33 mouse cellular contexts compared by ENCODE assay signal in genomic region chr4:133532777-133533176, GRCm38 (mm10). TPM values are rescaled to one million over a fixed set of nuclear protein-coding genes. Genes with fewer than 3 reads are reported as not detected.
A peak's percentile ranks its signal among the peaks of the same experiment; 100 is the strongest.
DNase-seq lines count a peak whose midpoint lies in the region; ATAC-seq and TF ChIP-seq lines count a peak whose summit lies in the region.
"Had no signal": no experiment of that assay in that cellular context is flagged by ENCODE, and none has a peak within 500 bp of the region (broad histone marks: within the 10 kb centered on the region; RNA-seq: fewer than 3 reads in every experiment).

No protein-coding gene starts in this region.

- TF ChIP-seq RAD21 in CH12.LX (IDR thresholded peaks at IDR 0.05; ENCODE audit: low read depth, low read length) = peak; percentile 8

- H3K79me2 ChIP-seq in liver, adult 2 months (ENCODE audit: control insufficient read depth, insufficient read depth, low read length) = no peaks in the 10 kb centered on the region
- H3K79me2 ChIP-seq in CH12.LX (replicated peaks; ENCODE audit: control insufficient read depth, extremely low read depth, insufficient read depth, poor library complexity, severe bottlenecking) = peaks cover 7% of the 10 kb centered on the region; the same call in 1 of the 2 replicates

- 59% methylated on average over 3 of the region's 3 CpGs for WGBS in kidney, adult 2 months
- 23% methylated on average over 3 of the region's 3 CpGs for WGBS in liver, adult 2 months
- 73% methylated on average over 3 of the region's 3 CpGs for whole genome bisulfite sequencing in stomach, postnatal 0 days
- WGBS in thymus, adult 2 months = 79% methylated on average over 3 of the region's 3 CpGs

- no peak for TF ChIP-seq POLR2A in kidney, adult 2 months (IDR thresholded peaks at IDR 0.05; ENCODE audit: low read depth, low read length)
- no peak for TF ChIP-seq POLR2A in liver, adult 2 months (IDR thresholded peaks at IDR 0.05; ENCODE audit: extremely low read depth, insufficient read depth, low read length)
- TF ChIP-seq POLR2A in CH12.LX (IDR thresholded peaks at IDR 0.05; ENCODE audit: low read depth, low read length) = no peak
- no peak for TF ChIP-seq POLR2A in thymus, adult 2 months (IDR thresholded peaks at IDR 0.05; ENCODE audit: control insufficient read depth, extremely low read depth, insufficient read depth, low read length, poor library complexity)

- TF ChIP-seq EP300 in CH12.LX (IDR thresholded peaks at IDR 0.05; ENCODE audit: low read length) = no peak
- TF ChIP-seq EP300 in stomach, postnatal 0 days (optimal IDR thresholded peaks at IDR 0.05) = no peak

- H3K4me1 ChIP-seq in kidney, adult 2 months (ENCODE audit: control insufficient read depth, insufficient read depth, low read length) = no peaks in the 10 kb centered on the region; the same call in 1 of the 2 replicates
- no peaks in the 10 kb centered on the region for H3K4me1 ChIP-seq in liver, adult 2 months (ENCODE audit: control insufficient read depth, insufficient read depth, low read length)
- H3K4me1 ChIP-seq in CH12.LX (ENCODE audit: control insufficient read depth in 1 of 2, insufficient read depth in 2 of 2) = no peaks in the 10 kb centered on the region
- no peaks in the 10 kb centered on the region for H3K4me1 ChIP-seq in stomach, postnatal 0 days (replicated peaks; ENCODE audit: control insufficient read depth, insufficient read depth)
- H3K4me1 ChIP-seq in thymus, adult 2 months (replicated peaks; ENCODE audit: control insufficient read depth, insufficient read depth, low read length) = no peaks in the 10 kb centered on the region
- H3K4me1 ChIP-seq: embryonic facial prominence, embryonic 10.5 days; embryonic facial prominence, embryonic 13.5 days; forebrain, embryonic 12.5 days; forebrain, embryonic 15.5 days; heart, embryonic 13.5 days had no signal

- H3K27me3 ChIP-seq in kidney, adult 2 months (replicated peaks; ENCODE audit: control insufficient read depth, insufficient read depth, low read length) = no peaks in the 10 kb centered on the region
- H3K27me3 ChIP-seq in liver, adult 2 months (ENCODE audit: control insufficient read depth, insufficient read depth, low read length) = no peaks in the 10 kb centered on the region
- H3K27me3 ChIP-seq in CH12.LX (replicated peaks) = no peaks in the 10 kb centered on the region
- no peaks in the 10 kb centered on the region for H3K27me3 ChIP-seq in stomach, postnatal 0 days (ENCODE audit: control insufficient read depth, insufficient read depth, low read length)
- no peaks in the 10 kb centered on the region for H3K27me3 ChIP-seq in thymus, adult 2 months (ENCODE audit: control insufficient read depth, insufficient read depth, low read length)
- H3K27me3 ChIP-seq: embryonic facial prominence, embryonic 13.5 days; forebrain, embryonic 12.5 days; forebrain, embryonic 15.5 days; heart, embryonic 13.5 days had no signal

- TF ChIP-seq CTCF in kidney, adult 2 months (conservative IDR thresholded peaks at IDR 0.05; ENCODE audit: insufficient read depth, insufficient read length, low read depth, low read length) = peak; percentile 52
- TF ChIP-seq CTCF in liver, adult 2 months (IDR thresholded peaks at IDR 0.05; ENCODE audit: low read depth, low read length) = peak; percentile 50
- peak in 1 of 2 experiments; percentile 26; a peak in 1 of 4 replicates for TF ChIP-seq CTCF in CH12.LX (conservative IDR thresholded peaks at IDR 0.05 in 1 of 2, IDR thresholded peaks at IDR 0.05 in 1 of 2; ENCODE audit: low read depth in 2 of 2, low read length in 2 of 2)
- TF ChIP-seq CTCF in stomach, postnatal 0 days (IDR thresholded peaks at IDR 0.05; ENCODE audit: low read depth) = peak; percentile 42; the same call in 1 of the 2 replicates
- no peak for TF ChIP-seq CTCF in thymus, adult 2 months (IDR thresholded peaks at IDR 0.05; ENCODE audit: borderline replicate concordance, control insufficient read depth, extremely low read depth, insufficient read depth, low read length, poor library complexity)

- DNase-seq in kidney, adult 2 months = peak; percentile 18
- no peak for DNase-seq in kidney, adult 11 months
- DNase-seq in liver, adult 2 months (ENCODE audit: extremely low read depth, low read depth, low spot score) = peak; percentile 19
- no peak for DNase-seq in liver
- no peak for DNase-seq in CH12.LX (ENCODE audit: extremely low read depth)
- no peak for DNase-seq in stomach, postnatal 0 days (ENCODE audit: low spot score)
- DNase-seq in thymus, adult 2 months = no peak
- DNase-seq: adrenal gland, adult 8-10 months; adrenal gland, postnatal 25 days; B cell, adult 2 months; cerebellum, adult 11-12 months; cerebellum, adult 8-10 months; cerebellum, postnatal 10 days; cerebellum, postnatal 36 days; embryo, embryonic 11 days; gastrocnemius, postnatal 36 days; heart, adult 2 months; heart, postnatal 14 days; heart, postnatal 4 days had no signal

- no peak for ATAC-seq in stomach, postnatal 0 days (ENCODE audit: low FRiP score, low TSS enrichment)
- ATAC-seq: activated CD4-positive, CD25-positive, alpha-beta regulatory T cell, adult 4 months; forebrain, embryonic 15.5 days had no signal

- H3K4me2 ChIP-seq in CH12.LX (ENCODE audit: insufficient read depth, low read depth, poor library complexity, severe bottlenecking) = no peak overlapping the region
- no peak overlapping the region for H3K4me2 ChIP-seq in stomach, postnatal 0 days (replicated peaks; ENCODE audit: low read depth)
- H3K4me2 ChIP-seq: embryonic facial prominence, embryonic 13.5 days; forebrain, embryonic 12.5 days; forebrain, embryonic 15.5 days; heart, embryonic 13.5 days; hindbrain, embryonic 14.5 days had no signal

- H3K27ac ChIP-seq in kidney, adult 2 months (ENCODE audit: insufficient read depth, low read depth, low read length) = no peak overlapping the region
- no peak overlapping the region for H3K27ac ChIP-seq in liver, adult 2 months (replicated peaks; ENCODE audit: insufficient read depth, low read depth, low read length)
- H3K27ac ChIP-seq in CH12.LX (ENCODE audit: insufficient read depth, low read depth) = no peak overlapping the region
- H3K27ac ChIP-seq in stomach, postnatal 0 days (replicated peaks) = no peak overlapping the region
- H3K27ac ChIP-seq in thymus, adult 2 months (ENCODE audit: control insufficient read depth, insufficient read depth, low read length) = no peak overlapping the region
- H3K27ac ChIP-seq: embryonic facial prominence, embryonic 10.5 days; embryonic facial prominence, embryonic 13.5 days; forebrain, embryonic 12.5 days; forebrain, embryonic 15.5 days; heart, adult 2 months; heart, embryonic 10.5 days; heart, embryonic 13.5 days; hindbrain, embryonic 14.5 days had no signal

- in situ Hi-C loops in CH12.LX (cut with MboI; ENCODE audit: low pct_ligation_motif_present, low pct_unique_long_range_greater_than_20kb, low sequenced_read_pairs) = no loop called here

- H3K4me3 ChIP-seq in kidney, adult 2 months (ENCODE audit: insufficient read depth, low read depth, low read length) = no peak overlapping the region
- no peak overlapping the region for H3K4me3 ChIP-seq in liver, adult 2 months (ENCODE audit: insufficient read depth, low read depth, low read length)
- H3K4me3 ChIP-seq in CH12.LX (replicated peaks in 1 of 3; ENCODE audit: low read depth in 2 of 3, low read length in 2 of 3, poor library complexity in 1 of 3) = no peak overlapping the region
- H3K4me3 ChIP-seq in stomach, postnatal 0 days (ENCODE audit: low read depth, low read length) = no peak overlapping the region
- no peak overlapping the region for H3K4me3 ChIP-seq in thymus, adult 2 months (ENCODE audit: control insufficient read depth, insufficient read depth, low read length)
- H3K4me3 ChIP-seq: embryonic facial prominence, embryonic 10.5 days; embryonic facial prominence, embryonic 13.5 days; erythroblast, embryonic 14.5 days; forebrain, embryonic 12.5 days; forebrain, embryonic 15.5 days; heart, adult 2 months; heart, embryonic 10.5 days; heart, embryonic 13.5 days had no signal

- no peaks in the 10 kb centered on the region; the same call in none of the 2 replicates for H3K36me3 ChIP-seq in kidney, adult 2 months (ENCODE audit: control insufficient read depth, insufficient read depth, low read length)
- H3K36me3 ChIP-seq in liver, adult 2 months (ENCODE audit: control insufficient read depth, insufficient read depth, low read length) = peaks cover 9% of the 10 kb centered on the region
- H3K36me3 ChIP-seq in CH12.LX (replicated peaks in 1 of 2; ENCODE audit: control insufficient read depth in 1 of 2, insufficient read depth in 1 of 2, low read length in 1 of 2) = peaks cover 81 to 95% of the 10 kb centered on the region in 2 experiments
- peaks cover 25% of the 10 kb centered on the region for H3K36me3 ChIP-seq in stomach, postnatal 0 days (ENCODE audit: control insufficient read depth, insufficient read depth, low read length)
- H3K36me3 ChIP-seq in thymus, adult 2 months (ENCODE audit: control insufficient read depth, insufficient read depth, low read length) = peaks cover 38% of the 10 kb centered on the region

- no peak overlapping the region for H3K9ac ChIP-seq in liver, adult 2 months (ENCODE audit: low read depth, low read length)
- no peak overlapping the region for H3K9ac ChIP-seq in CH12.LX (ENCODE audit: insufficient read depth, low read depth)
- H3K9ac ChIP-seq in stomach, postnatal 0 days (ENCODE audit: low read length) = no peak overlapping the region
- H3K9ac ChIP-seq: embryonic facial prominence, embryonic 13.5 days; forebrain, embryonic 12.5 days; forebrain, embryonic 15.5 days; heart, embryonic 13.5 days; hindbrain, embryonic 14.5 days had no signal

- dilution Hi-C loops in CH12.LX (cut with MboI; ENCODE audit: extremely low pct_ligation_motif_present, extremely low pct_unique_long_range_greater_than_20kb, low sequenced_read_pairs) = no loop called here

- peaks cover 11% of the 10 kb centered on the region for H3K9me3 ChIP-seq in CH12.LX (replicated peaks; ENCODE audit: low read length)
- no peaks in the 10 kb centered on the region for H3K9me3 ChIP-seq in stomach, postnatal 0 days (ENCODE audit: control insufficient read depth, low read length)
- H3K9me3 ChIP-seq: embryonic facial prominence, embryonic 10.5 days; embryonic facial prominence, embryonic 13.5 days; forebrain, embryonic 12.5 days; forebrain, embryonic 15.5 days; heart, embryonic 10.5 days; heart, embryonic 13.5 days had no signal

RNA-seq across cellular contexts. Expression of gene Nudc, which starts 13.0 kb away (rescaled TPM):
- polyA plus RNA-seq in kidney, adult 2 months (2012; rRNA removed) = 42.7 and 61.4 TPM in 2 replicates
- total RNA-seq in liver, adult 2 months (2014; rRNA removed) = 48.1 and 50.6 TPM in 2 replicates
- 44.3 and 48.7 TPM in 2 replicates for polyA plus RNA-seq in liver, adult 2 months (2012; rRNA removed)
- total RNA-seq in CH12.LX (2012; rRNA removed) (408 and 453 TPM in 2 replicates), CH12.LX (2014; rRNA removed) (199 and 206 TPM in 2 replicates)
- 718 and 764 TPM in 2 replicates for polyA plus RNA-seq in CH12.LX (2012; ENCODE audit: insufficient read length, low read depth)
- 122 and 125 TPM in 2 replicates for polyA plus RNA-seq in stomach, postnatal 0 days (2015; fragmentation: Nextera tagmentation; extraction: Ambion mirVana)
- 51.9 and 61.3 TPM in 2 replicates for polyA plus RNA-seq in thymus, adult 2 months (2012; rRNA removed)

RNA-seq across cellular contexts. Expression of gene Kdf1, which starts 14.0 kb away (rescaled TPM):
- 39.7 and 42.3 TPM in 2 replicates for polyA plus RNA-seq in kidney, adult 2 months (2012; rRNA removed)
- 1.7 and 2.5 TPM in 2 replicates for total RNA-seq in liver, adult 2 months (2014; rRNA removed)
- 6.9 and 7.4 TPM in 2 replicates for polyA plus RNA-seq in liver, adult 2 months (2012; rRNA removed)
- total RNA-seq in CH12.LX (2012; rRNA removed) = not detected in 2 replicates
- total RNA-seq in CH12.LX (2014; rRNA removed) = not detected in 2 replicates
- polyA plus RNA-seq in CH12.LX (2012; ENCODE audit: insufficient read length, low read depth) = not detected in 2 replicates
- 29.2 and 34.2 TPM in 2 replicates for polyA plus RNA-seq in stomach, postnatal 0 days (2015; fragmentation: Nextera tagmentation; extraction: Ambion mirVana)
- polyA plus RNA-seq in thymus, adult 2 months (2012; rRNA removed) = 6.9 and 7.7 TPM in 2 replicates
- total RNA-seq: gastrocnemius, adult 8-10 months; gastrocnemius, postnatal 36 days; heart, adult 2 months; heart, postnatal 14 days; heart, postnatal 4 days had no signal
- polyA plus RNA-seq: activated CD4-positive, CD25-positive, alpha-beta regulatory T cell, adult 4 months; erythroblast, embryonic 14.5 days; hindbrain, embryonic 14.5 days had no signal

RNA-seq across cellular contexts. Expression of gene Nr0b2, which starts 20.4 kb away (rescaled TPM):
- polyA plus RNA-seq in kidney, adult 2 months (2012; rRNA removed) = 6.0 and 6.8 TPM in 2 replicates
- 25.7 and 52.4 TPM in 2 replicates for total RNA-seq in liver, adult 2 months (2014; rRNA removed)
- polyA plus RNA-seq in liver, adult 2 months (2012; rRNA removed) = 164 and 300 TPM in 2 replicates
- total RNA-seq in CH12.LX (2012; rRNA removed) (not detected in 2 replicates), CH12.LX (2014; rRNA removed) (not detected in 2 replicates)
- not detected in 2 replicates for polyA plus RNA-seq in CH12.LX (2012; ENCODE audit: insufficient read length, low read depth)
- polyA plus RNA-seq in stomach, postnatal 0 days (2015; fragmentation: Nextera tagmentation; extraction: Ambion mirVana) = 4.7 and 5.2 TPM in 2 replicates
- polyA plus RNA-seq in thymus, adult 2 months (2012; rRNA removed) = 2.4 TPM in 1 of 2 replicates, not detected in the other
- total RNA-seq: gastrocnemius, postnatal 36 days had no signal
- polyA plus RNA-seq: activated CD4-positive, CD25-positive, alpha-beta regulatory T cell, adult 4 months; brain, embryonic 14.5 days; cortical plate, adult 2 months; embryonic facial prominence, embryonic 13.5 days; erythroblast, embryonic 14.5 days; forebrain, embryonic 12.5 days; forebrain, embryonic 15.5 days; hindbrain, embryonic 11.5 days; hindbrain, embryonic 14.5 days had no signal

RNA-seq across cellular contexts. Expression of gene Trnp1, which starts 34.4 kb away (rescaled TPM):
- 0.43 and 0.97 TPM in 2 replicates for polyA plus RNA-seq in kidney, adult 2 months (2012; rRNA removed)
- not detected in 2 replicates for total RNA-seq in liver, adult 2 months (2014; rRNA removed)
- polyA plus RNA-seq in liver, adult 2 months (2012; rRNA removed) = 0.05 and 0.10 TPM in 2 replicates
- total RNA-seq in CH12.LX (2012; rRNA removed) = not detected in 2 replicates
- total RNA-seq in CH12.LX (2014; rRNA removed) = not detected in 2 replicates
- polyA plus RNA-seq in CH12.LX (2012; ENCODE audit: insufficient read length, low read depth) = not detected in 2 replicates
- polyA plus RNA-seq in stomach, postnatal 0 days (2015; fragmentation: Nextera tagmentation; extraction: Ambion mirVana) = 4.0 and 4.4 TPM in 2 replicates
- 0.75 and 1.5 TPM in 2 replicates for polyA plus RNA-seq in thymus, adult 2 months (2012; rRNA removed)
- total RNA-seq: granulocyte monocyte progenitor cell, adult 5-6 weeks had no signal
- polyA plus RNA-seq: activated CD4-positive, CD25-positive, alpha-beta regulatory T cell, adult 4 months; erythroblast, embryonic 14.5 days had no signal

RNA-seq across cellular contexts. Expression of gene Gpatch3, which starts 41.8 kb away (rescaled TPM):
- polyA plus RNA-seq in kidney, adult 2 months (2012; rRNA removed) = 3.8 and 4.6 TPM in 2 replicates
- total RNA-seq in liver, adult 2 months (2014; rRNA removed) = 3.8 and 4.3 TPM in 2 replicates
- 3.8 and 4.2 TPM in 2 replicates for polyA plus RNA-seq in liver, adult 2 months (2012; rRNA removed)
- total RNA-seq in CH12.LX (2012; rRNA removed) (10.8 and 15.7 TPM in 2 replicates), CH12.LX (2014; rRNA removed) (7.2 and 9.7 TPM in 2 replicates)
- polyA plus RNA-seq in CH12.LX (2012; ENCODE audit: insufficient read length, low read depth) = 20.9 and 26.1 TPM in 2 replicates
- 3.6 and 3.8 TPM in 2 replicates for polyA plus RNA-seq in stomach, postnatal 0 days (2015; fragmentation: Nextera tagmentation; extraction: Ambion mirVana)
- polyA plus RNA-seq in thymus, adult 2 months (2012; rRNA removed) = 7.9 and 9.5 TPM in 2 replicates

Comparison
In these comparisons a context has a peak if more than half of its experiments do, and no peak if none do; other contexts are left out.
1. DNase-seq: peak in kidney, adult 2 months (single experiment) and liver, adult 2 months (single experiment); none in kidney, adult 11 months (single experiment), liver (single experiment), CH12.LX (single experiment), stomach, postnatal 0 days (single experiment) and thymus, adult 2 months (single experiment).
2. RNA of gene Nr0b2, which starts 20.4 kb away (polyA plus RNA-seq): 164 to 300 TPM in liver, adult 2 months; 6.0 to 6.8 TPM in kidney, adult 2 months, 4.7 to 5.2 TPM in stomach, postnatal 0 days, 2.4 TPM in thymus, adult 2 months and not detected in CH12.LX; every median in the first group is over 10 times any median in the second.